Mouse (Mus musculus) retina, embryonic 14.5 days (tissue): ENCODE measurements around the gene Prss37.

ENCODE experiments used
- DNase-seq: peaks from one replicate; pipeline ENCODE4 v3.0.0-alpha.2; 2015; ENCODE audit warnings: low spot score

The Prss37 gene

DNA sequence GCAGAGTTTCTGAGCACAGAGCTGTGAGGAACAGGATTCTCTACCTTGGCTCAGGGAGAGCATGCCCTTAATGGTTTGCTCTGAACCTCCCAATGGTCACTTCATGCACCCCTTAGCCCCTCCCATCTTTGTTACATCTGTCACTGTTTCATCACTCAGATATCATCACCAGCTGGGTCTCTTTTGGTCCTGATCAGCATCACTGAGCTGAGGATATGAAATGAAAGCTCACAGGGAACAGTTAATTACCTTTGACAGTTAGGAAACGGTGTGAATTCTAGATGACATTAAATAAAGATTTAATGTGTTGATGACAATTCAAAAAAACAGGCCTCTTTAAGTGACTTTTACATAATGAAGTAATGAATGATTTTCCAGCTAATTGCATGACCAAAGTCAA is at the start of gene Prss37:
Gene Prss37 (minus strand): TSS at position 101 of the 400 bp plus-strand sequence.
- no peak for DNase-seq

- no peak for DNase-seq
Measured at GRCm38 (mm10) chr6:40554950-40555349, 35.6 kb upstream of the Prss37 start, which contains the start of gene Olfr461. Gene Olfr461 (minus strand): TSS chr6:40555050.

DNA sequence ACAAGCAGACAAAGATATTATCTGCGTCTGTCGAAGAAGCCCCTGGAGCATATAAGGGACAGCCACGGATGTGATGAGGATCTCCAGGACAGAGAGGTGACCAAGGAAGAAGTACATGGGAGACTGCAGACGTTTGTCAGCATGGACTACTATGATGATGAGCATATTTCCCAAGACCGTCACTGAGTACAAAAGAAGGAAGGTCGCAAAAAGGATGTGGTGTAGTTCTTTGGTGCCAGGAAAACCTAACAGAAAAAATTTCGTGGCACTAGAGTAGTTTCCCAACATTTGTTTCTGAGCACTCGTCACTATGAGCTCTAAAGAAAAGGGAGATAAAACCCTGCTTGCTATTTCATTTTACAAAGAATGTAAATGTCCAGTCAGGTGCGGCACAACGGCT is 25.4 kb upstream of the Prss37 start:
- DNase-seq = no peak

DNA sequence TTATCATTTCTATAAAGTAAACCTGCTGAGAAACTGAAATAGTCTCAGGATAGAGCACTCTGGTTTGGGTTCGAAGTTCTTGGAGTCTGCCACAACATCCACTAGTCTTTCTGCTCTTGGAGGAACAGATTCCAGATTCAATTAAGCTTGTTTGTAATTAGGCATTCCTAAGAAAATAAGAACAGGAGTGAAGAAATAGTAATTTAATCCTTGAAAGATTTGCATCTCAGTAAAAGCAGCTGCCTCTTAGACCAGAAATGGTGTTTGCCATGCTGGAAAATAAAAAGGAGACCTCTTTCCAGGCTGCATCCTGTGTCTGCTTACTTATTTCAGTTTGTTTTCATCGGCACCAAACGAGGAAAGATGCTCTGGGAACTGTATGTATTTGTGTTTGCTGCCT is 26.1 kb downstream of the Prss37 start, which contains the start of gene Tas2r108:
Gene Tas2r108 (plus strand): TSS at position 301 of the 400 bp plus-strand sequence.
- DNase-seq = no peak

DNA sequence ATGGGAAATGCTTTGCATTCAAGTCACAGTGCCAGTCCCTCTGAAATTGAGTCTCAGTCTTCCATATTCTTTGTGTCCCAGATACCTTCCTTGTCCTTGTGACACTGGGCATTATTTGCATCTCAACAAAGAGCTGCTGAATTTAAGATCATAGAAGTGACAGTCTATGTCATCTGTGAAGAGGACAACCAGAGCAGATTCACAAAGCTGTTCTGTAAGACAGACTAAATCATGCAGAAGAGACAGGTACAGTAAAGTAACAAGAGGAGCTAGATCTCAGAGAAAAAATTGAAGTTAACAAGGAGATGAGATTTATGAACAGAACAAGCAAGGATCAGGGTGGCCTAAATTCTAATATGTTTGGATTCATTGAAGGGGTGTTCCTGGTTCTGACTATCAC is 28.4 kb downstream of the Prss37 start, which contains the start of gene Tas2r137:
Gene Tas2r137 (plus strand): TSS at position 301 of the 400 bp plus-strand sequence.
- no peak for DNase-seq

GRCm38 (mm10) chr6:40482318-40482717 is 37.0 kb downstream of the Prss37 start:
- no peak for DNase-seq

- DNase-seq = peak; percentile 43
Measured at GRCm38 (mm10) chr6:40479705-40480104, 39.6 kb downstream of the Prss37 start.

- no peak for DNase-seq
Measured at GRCm38 (mm10) chr6:40476132-40476531, 43.2 kb downstream of the Prss37 start.

DNA sequence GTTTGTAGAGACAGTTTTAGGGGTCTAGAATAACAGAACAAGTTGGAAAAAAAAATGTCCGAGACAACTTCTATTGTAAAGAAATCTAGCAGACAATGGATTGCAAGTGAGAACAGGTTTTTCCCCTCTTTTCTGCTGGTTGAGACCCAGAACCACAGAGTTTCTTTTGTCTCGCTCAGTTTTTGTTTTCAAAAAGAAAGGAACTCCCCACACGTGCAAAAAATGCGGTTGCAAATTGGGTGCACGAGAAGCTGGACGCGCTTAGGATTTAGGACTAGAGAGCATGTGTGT is 47.6 kb downstream of the Prss37 start:
- no peak for DNase-seq

- peak; percentile 96 for DNase-seq
Measured at GRCm38 (mm10) chr6:40470916-40471719, 48.2 kb downstream of the Prss37 start, which contains the start of gene Ssbp1. Gene Ssbp1 (plus strand): TSS chr6:40471352.

- peak; percentile 27 for DNase-seq
Measured at GRCm38 (mm10) chr6:40465710-40466109, 53.6 kb downstream of the Prss37 start.
